Mouse (Mus musculus): ENCODE results near the gene 5031439G07Rik. TPM values are rescaled to one million over a fixed set of nuclear protein-coding genes. Genes with fewer than 3 reads are reported as not detected.

5031439G07Rik gene
- polyA plus RNA-seq, 1 experiment: 15.9 TPM

DNA sequence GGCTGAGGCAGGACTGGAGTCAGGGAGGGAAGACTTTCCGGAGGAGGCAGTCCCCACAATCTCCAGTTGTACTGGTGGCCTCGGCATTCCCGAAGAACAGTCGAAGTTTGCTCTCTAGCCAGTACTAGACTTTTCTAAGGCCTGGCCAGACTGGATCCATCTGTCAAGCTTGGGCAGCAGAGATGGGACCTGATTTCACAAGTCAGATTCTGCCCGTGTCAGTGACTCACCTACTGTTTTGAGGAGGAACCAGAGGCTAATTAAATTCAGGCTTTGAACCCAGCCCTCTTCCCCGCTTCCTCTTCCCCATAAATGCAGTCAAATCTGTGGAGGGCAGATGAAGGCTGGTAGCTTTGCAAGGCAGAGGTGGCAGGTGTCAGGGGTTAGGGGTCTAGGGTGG lies 6.7 kb upstream of the 5031439G07Rik start:
- no peak for TF ChIP-seq CTCF (IDR thresholded peaks at IDR 0.05; ENCODE audit: borderline replicate concordance, control insufficient read depth, extremely low read depth, insufficient read depth, low read length, poor library complexity)
- TF ChIP-seq POLR2A (IDR thresholded peaks at IDR 0.05; ENCODE audit: control insufficient read depth, extremely low read depth, insufficient read depth, low read length, poor library complexity): no peak
- Histone ChIP-seq H3K4me3 (ENCODE audit: control insufficient read depth, insufficient read depth, low read length) (no peak overlapping the region), H3K4me1 (replicated peaks; ENCODE audit: control insufficient read depth, insufficient read depth, low read length) (no peaks in the 10 kb centered on the region), H3K27me3 (ENCODE audit: control insufficient read depth, insufficient read depth, low read length) (no peaks in the 10 kb centered on the region), H3K27ac (ENCODE audit: control insufficient read depth, insufficient read depth, low read length) (no peak overlapping the region), H3K36me3 (ENCODE audit: control insufficient read depth, insufficient read depth, low read length) (no peaks in the 10 kb centered on the region)
- WGBS: 33% methylated on average over 6 of the region's 6 CpGs
- DNase-seq: no peak

DNA sequence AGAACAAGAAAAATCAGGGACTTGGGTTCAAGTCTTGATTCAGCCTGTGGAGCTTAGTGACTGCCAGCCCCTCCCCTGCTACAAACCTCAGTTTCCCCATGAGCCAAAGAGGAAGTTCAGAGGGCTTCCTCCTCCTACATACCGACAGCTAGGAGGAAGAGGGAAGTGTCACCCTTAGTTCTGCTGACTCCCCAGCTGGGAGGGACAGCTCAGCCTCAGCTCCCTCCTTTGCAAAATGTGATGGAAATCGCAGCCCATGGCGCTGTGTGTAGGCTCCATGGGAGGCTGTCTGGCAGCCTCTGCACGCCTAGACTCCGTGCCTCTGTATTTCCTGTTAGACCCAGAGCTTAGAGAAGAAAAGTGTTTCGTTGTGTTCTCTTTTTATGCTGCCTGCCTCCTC lies 6.1 kb upstream of the 5031439G07Rik start:
- no peak for DNase-seq
- H3K36me3 ChIP-seq (ENCODE audit: control insufficient read depth, insufficient read depth, low read length): no peaks in the 10 kb centered on the region
- no peaks in the 10 kb centered on the region for H3K4me1 ChIP-seq (replicated peaks; ENCODE audit: control insufficient read depth, insufficient read depth, low read length)
- H3K27ac ChIP-seq (ENCODE audit: control insufficient read depth, insufficient read depth, low read length): no peak overlapping the region
- TF ChIP-seq POLR2A (IDR thresholded peaks at IDR 0.05; ENCODE audit: control insufficient read depth, extremely low read depth, insufficient read depth, low read length, poor library complexity): no peak
- TF ChIP-seq CTCF (IDR thresholded peaks at IDR 0.05; ENCODE audit: borderline replicate concordance, control insufficient read depth, extremely low read depth, insufficient read depth, low read length, poor library complexity): no peak
- WGBS: 7% methylated on average over 6 of the region's 6 CpGs
- no peak overlapping the region for H3K4me3 ChIP-seq (ENCODE audit: control insufficient read depth, insufficient read depth, low read length)
- no peaks in the 10 kb centered on the region for H3K27me3 ChIP-seq (ENCODE audit: control insufficient read depth, insufficient read depth, low read length)

DNA sequence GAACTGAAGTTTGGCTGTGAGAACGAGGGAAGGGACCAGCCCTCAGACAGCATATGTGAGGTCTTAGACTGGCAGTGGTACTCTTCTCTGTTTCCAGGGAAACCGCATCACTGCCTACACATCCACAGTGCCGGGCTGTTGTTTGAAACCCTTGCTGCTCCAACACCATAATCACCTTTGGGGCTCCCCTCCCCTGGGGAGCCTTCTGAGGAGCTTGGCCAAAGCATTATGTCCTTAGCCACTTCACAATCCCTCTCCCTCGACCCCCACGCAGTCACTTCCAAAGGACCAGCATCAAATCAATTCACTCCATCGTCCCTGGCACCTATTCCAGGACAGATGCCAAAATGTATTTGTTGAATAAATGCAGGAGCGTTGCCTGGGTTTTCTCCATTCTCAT lies 1.4 kb upstream of the 5031439G07Rik start:
- Histone ChIP-seq H3K36me3 (ENCODE audit: control insufficient read depth, insufficient read depth, low read length) (no peaks in the 10 kb centered on the region), H3K4me1 (replicated peaks; ENCODE audit: control insufficient read depth, insufficient read depth, low read length) (peaks cover 12% of the 10 kb centered on the region), H3K4me3 (ENCODE audit: control insufficient read depth, insufficient read depth, low read length) (no peak overlapping the region), H3K27ac (ENCODE audit: control insufficient read depth, insufficient read depth, low read length) (no peak overlapping the region), H3K27me3 (ENCODE audit: control insufficient read depth, insufficient read depth, low read length) (no peaks in the 10 kb centered on the region; the same call in 1 of the 2 replicates)
- no peak for DNase-seq
- WGBS: 92% methylated on average over 7 of the region's 7 CpGs
- TF ChIP-seq POLR2A (IDR thresholded peaks at IDR 0.05; ENCODE audit: control insufficient read depth, extremely low read depth, insufficient read depth, low read length, poor library complexity) (no peak), CTCF (IDR thresholded peaks at IDR 0.05; ENCODE audit: borderline replicate concordance, control insufficient read depth, extremely low read depth, insufficient read depth, low read length, poor library complexity) (no peak)

DNA sequence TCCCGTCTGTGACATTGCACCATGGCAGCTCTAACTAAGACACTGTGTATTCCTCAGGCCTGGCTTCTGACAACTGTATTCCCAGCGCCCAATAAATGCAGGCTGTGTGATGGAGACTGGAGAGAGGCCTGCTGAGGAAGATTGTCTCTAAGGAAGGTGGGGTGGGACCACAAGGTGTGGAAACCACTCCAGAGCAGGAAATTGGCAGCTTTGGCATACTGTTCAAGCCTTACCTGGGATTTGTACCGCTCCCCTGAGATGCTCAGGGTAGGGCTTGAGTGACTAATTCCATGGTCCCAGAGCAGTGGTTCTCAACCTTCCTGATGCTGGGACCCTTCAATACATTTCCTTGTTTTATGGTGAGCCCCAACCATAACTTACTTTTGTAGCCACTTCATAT lies 747 bp upstream of the 5031439G07Rik start:
- DNase-seq: no peak
- TF ChIP-seq CTCF (IDR thresholded peaks at IDR 0.05; ENCODE audit: borderline replicate concordance, control insufficient read depth, extremely low read depth, insufficient read depth, low read length, poor library complexity): no peak
- no peak for TF ChIP-seq POLR2A (IDR thresholded peaks at IDR 0.05; ENCODE audit: control insufficient read depth, extremely low read depth, insufficient read depth, low read length, poor library complexity)
- Histone ChIP-seq H3K4me1 (replicated peaks; ENCODE audit: control insufficient read depth, insufficient read depth, low read length) (peaks cover 12% of the 10 kb centered on the region), H3K36me3 (ENCODE audit: control insufficient read depth, insufficient read depth, low read length) (no peaks in the 10 kb centered on the region), H3K27me3 (ENCODE audit: control insufficient read depth, insufficient read depth, low read length) (no peaks in the 10 kb centered on the region; the same call in 1 of the 2 replicates), H3K27ac (ENCODE audit: control insufficient read depth, insufficient read depth, low read length) (no peak overlapping the region), H3K4me3 (ENCODE audit: control insufficient read depth, insufficient read depth, low read length) (no peak overlapping the region)
- 95% methylated on average over 3 of the region's 3 CpGs for WGBS

DNA sequence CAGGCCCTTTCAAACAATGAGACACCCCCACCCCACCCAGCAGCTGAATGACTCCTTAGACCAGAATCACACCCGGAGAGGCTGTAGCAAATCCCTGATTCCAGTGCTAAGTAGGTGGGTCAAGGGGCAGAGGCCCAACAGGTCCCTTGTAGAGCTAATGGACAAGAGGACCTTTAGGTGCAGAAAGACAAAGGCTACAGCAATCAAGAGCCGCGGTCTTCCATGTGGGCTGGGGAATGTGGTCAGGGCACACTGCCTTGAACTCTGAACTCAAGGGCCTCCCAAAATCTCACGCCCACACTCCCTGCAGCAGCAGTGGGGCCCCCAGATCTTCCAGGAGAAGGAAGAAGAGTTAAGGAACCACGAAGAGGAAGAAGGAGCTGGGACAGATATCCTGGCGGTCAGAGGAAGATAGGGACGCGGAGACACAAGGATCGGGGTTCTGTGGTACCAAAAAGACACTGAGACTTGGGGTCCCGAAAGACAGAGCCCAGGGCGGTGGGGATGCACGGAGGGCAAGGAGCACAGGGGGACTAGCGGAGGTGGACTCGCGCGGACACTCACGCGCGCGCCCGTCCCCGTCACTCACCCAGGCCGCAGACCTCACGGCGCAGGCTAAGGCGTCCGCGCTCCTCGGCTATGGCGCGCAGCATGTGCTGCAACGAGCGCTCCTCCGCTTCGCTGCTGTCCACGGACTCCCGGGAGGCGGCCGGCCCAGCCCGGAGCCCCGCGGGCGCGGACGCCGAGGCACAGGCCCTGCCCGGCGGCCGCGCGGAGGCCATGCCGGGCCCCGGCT lies 1.1 kb downstream of the 5031439G07Rik start:
- DNase-seq: peak; percentile 37
- Histone ChIP-seq H3K4me1 (replicated peaks; ENCODE audit: control insufficient read depth, insufficient read depth, low read length) (peaks cover 16% of the 10 kb centered on the region), H3K27ac (ENCODE audit: control insufficient read depth, insufficient read depth, low read length) (no peak overlapping the region), H3K27me3 (ENCODE audit: control insufficient read depth, insufficient read depth, low read length) (no peaks in the 10 kb centered on the region; the same call in 1 of the 2 replicates), H3K4me3 (ENCODE audit: control insufficient read depth, insufficient read depth, low read length) (peak overlapping the region; percentile 51), H3K36me3 (ENCODE audit: control insufficient read depth, insufficient read depth, low read length) (no peaks in the 10 kb centered on the region)
- 2% methylated on average over 52 of the region's 53 CpGs for WGBS
- no peak for TF ChIP-seq POLR2A (IDR thresholded peaks at IDR 0.05; ENCODE audit: control insufficient read depth, extremely low read depth, insufficient read depth, low read length, poor library complexity)

DNA sequence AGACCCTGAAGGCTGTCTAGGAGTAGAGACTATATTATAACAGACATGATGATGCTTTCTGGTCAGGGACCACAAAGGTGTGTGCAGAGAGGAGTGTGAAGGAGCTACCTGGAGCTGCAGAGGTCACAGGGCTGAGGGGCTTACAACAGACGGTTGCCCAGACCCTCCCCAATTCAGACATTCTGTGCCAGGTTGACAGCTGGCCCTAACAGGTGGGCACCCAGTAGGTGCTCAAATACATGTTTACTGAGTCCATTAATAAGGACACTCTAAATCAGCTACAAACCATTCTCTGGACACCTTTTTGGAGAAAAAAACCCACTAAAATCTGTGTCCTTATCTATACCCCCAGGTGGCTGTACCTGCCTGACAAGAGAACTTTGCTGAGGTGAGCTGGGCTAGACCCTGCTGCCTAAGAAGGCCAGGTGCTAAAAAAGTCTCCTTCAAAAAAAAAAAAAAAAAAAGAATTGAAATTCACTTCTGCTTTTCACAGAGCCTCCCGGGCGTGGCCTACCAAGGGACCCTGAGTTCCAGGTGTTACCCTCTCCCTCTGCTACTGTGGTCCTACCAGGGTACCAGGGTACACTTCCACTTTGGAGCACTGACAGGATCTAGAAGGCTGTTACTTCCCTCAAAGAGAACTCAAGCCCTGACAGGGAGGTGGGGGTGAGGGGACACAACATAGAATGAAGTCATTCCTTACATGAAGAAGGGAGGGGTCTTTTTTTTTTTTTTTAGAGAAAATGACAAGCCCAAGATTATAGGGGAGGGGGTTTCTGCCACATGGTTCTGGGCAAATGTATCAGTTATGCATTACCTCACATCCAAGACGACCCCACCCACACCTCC lies 2.0 kb downstream of the 5031439G07Rik start:
- Histone ChIP-seq H3K36me3 (ENCODE audit: control insufficient read depth, insufficient read depth, low read length) (no peaks in the 10 kb centered on the region), H3K27ac (ENCODE audit: control insufficient read depth, insufficient read depth, low read length) (no peak overlapping the region), H3K4me1 (replicated peaks; ENCODE audit: control insufficient read depth, insufficient read depth, low read length) (peaks cover 16% of the 10 kb centered on the region), H3K27me3 (ENCODE audit: control insufficient read depth, insufficient read depth, low read length) (no peaks in the 10 kb centered on the region; the same call in 1 of the 2 replicates), H3K4me3 (ENCODE audit: control insufficient read depth, insufficient read depth, low read length) (no peak overlapping the region)
- TF ChIP-seq POLR2A (IDR thresholded peaks at IDR 0.05; ENCODE audit: control insufficient read depth, extremely low read depth, insufficient read depth, low read length, poor library complexity) (no peak), CTCF (IDR thresholded peaks at IDR 0.05; ENCODE audit: borderline replicate concordance, control insufficient read depth, extremely low read depth, insufficient read depth, low read length, poor library complexity) (no peak)
- WGBS: 37% methylated on average over 4 of the region's 4 CpGs
- no peak for DNase-seq
